Mouse (Mus musculus) lung, adult 2 months (tissue): ENCODE results near the gene Slc7a4. TPM values are rescaled to one million over a fixed set of nuclear protein-coding genes. Genes with fewer than 3 reads are reported as not detected.
"Not testable (repeated sequence)": the region's sequence is repeated elsewhere in the genome, so short reads cannot be mapped to it uniquely, and the experiment has no call there.

Source experiments
- DNase-seq: peaks from one replicate; pipeline ENCODE4 v3.0.0; 2022
- H3K4me1 ChIP-seq: fragments of 200-500 bp; 2 replicates; pipeline ENCODE4 v1.6.1; 2011; ENCODE audit warnings: low read length; ENCODE audit not compliant: control insufficient read depth, insufficient read depth
- H3K4me3 ChIP-seq: fragments of 200-500 bp; replicated peaks from 2 replicates; pipeline ENCODE3; 2011; ENCODE audit warnings: low read depth, mild to moderate bottlenecking, control low read depth, low read length; ENCODE audit errors: extremely low read depth
- CTCF ChIP-seq: fragments of 200-500 bp; IDR thresholded peaks from 2 replicates; pipeline ENCODE4 v1.5.1; 2011; ENCODE audit warnings: mild to moderate bottlenecking, low read length, control low read depth; ENCODE audit not compliant: insufficient read depth
- POLR2A ChIP-seq: fragments of 200-500 bp; IDR thresholded peaks from 2 replicates; pipeline ENCODE4 v1.6.1; 2011; ENCODE audit warnings: low read depth, mild to moderate bottlenecking, control low read depth, low read length, borderline replicate concordance; ENCODE audit errors: extremely low read depth
- WGBS: fragments of 180-500 bp; shearing (Covaris S2); methylation state at CpG from one replicate; pipeline ENCODE4 v1.1.7; 2018; 5-methylcytosine and 5-hydroxymethylcytosine counted together
- polyA plus RNA-seq: library from polyadenylated mRNA; depleted of rRNA; stranded (reverse); fragments of >200 nt; gene quantifications from 2 replicates; pipeline ENCODE4 v1.2.3, GENCODE M21; 2012

The Slc7a4 gene
- polyA plus RNA-seq, 1 experiment = 38.4 TPM

DNA sequence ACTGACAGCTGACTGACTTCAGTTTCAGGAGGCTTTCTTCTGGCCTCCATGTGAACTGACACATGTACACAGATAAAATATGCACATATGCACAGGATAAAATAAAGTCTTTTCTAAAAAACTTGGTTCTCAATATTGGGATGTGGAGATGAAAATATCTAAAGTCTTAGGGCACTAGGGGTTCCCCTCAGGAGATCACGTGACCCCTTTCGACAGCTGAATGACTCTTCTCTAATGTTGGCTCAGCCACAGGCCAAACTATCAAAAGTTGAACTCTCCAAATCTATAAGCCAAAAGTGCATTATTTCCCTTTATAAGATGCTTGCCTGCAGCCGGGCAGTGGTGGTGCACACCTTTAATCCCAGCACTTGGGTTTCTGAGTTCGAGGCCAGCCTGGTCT is 26.8 kb downstream of the Slc7a4 start:
- H3K4me1 ChIP-seq = no peaks in the 10 kb centered on the region
- 77% methylated on average over 4 of the region's 4 CpGs for WGBS
- TF ChIP-seq POLR2A = no peak
- no peak for TF ChIP-seq CTCF
- DNase-seq = no peak
- H3K4me3 ChIP-seq = no peak overlapping the region

DNA sequence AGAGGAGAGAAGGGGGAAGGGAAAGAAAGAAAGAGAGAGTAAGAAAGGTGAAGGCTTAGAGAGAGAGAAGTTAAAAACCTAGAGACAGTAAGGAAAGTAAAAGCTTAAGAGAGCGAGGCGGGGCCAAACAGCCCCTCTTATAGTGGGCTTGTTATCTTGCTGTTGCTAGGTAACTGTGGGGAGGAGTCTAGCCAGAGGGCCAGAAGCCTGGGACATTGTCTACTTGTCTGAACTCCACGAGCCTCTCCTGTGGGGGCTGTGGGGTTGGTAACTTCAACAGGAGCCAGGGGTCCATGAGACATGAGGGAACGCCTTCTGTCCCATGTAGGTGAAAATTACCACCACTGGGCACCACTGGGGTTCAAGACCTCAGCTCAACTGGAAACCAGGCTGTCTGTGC is 28.3 kb downstream of the Slc7a4 start:
- WGBS = 34% methylated on average over 4 of the region's 4 CpGs
- H3K4me1 ChIP-seq, DNase-seq, H3K4me3 ChIP-seq: not testable (repeated sequence)

DNA sequence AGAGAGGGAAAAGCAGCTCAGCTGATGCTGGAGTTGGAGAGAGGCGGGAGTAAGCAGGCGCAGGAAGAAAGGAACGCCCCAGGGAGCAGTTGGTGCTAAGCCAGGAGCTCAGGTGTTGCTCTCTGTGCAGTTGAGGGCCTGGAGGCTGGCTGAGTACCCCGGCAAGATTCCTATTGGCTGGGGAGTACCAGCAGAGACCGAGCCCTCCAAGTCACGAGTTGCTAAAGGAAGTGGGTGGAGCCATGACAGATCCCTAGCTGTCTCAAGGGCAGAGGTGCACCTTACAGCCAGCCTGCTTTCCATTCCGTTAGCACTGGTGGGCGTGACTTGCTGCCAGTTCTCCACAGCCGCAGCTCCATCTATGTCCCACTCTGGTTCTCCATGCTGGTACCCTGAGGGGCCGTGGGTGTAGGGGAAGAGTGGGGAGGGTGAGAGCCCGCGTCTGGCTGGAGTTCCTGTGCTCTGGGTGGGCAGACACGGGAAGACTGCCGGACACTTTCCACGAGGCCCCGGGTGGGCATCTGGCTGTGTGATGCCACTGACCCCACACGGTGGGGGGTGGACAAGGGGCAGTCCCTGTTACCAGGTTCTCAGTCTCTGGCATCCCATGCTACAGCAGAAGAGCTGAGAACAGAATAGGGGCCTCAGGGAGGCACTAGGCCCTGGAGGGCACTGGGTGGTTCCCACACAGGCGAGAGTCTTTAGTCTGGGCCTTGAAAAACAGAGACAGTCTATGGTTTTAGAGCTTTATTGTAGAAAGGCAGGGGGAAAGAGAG is 28.9 kb downstream of the Slc7a4 start:
- DNase-seq = peak; percentile 74
- TF ChIP-seq CTCF (no peak), POLR2A (peak; percentile 70; the same call in 1 of the 2 replicates)
- Histone ChIP-seq H3K4me3 (peak overlapping the region; percentile 4), H3K4me1 (no peaks in the 10 kb centered on the region)
- WGBS = 11% methylated on average over 18 of the region's 18 CpGs

DNA sequence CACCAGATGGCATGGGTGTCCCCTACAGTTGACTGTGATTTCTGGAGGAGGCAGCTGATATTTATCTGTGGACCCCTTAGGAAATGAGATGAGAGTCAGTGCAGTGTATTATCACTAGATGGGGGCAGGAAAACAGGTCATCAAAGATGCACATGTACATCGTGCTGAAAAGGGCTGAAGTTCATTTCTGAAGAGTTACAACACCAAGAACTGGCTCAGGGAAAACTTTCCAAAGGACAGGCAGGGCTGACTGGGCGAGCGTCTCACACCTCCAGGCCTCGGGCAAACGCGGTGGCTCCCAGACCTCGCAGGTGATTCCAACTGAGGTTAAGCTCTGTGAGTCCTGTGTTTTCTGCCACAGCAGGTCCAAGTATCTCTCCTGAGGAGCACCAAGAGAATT is 30.2 kb downstream of the Slc7a4 start:
- no peak for DNase-seq
- TF ChIP-seq CTCF = no peak
- 62% methylated on average over 7 of the region's 7 CpGs for WGBS
- Histone ChIP-seq H3K4me1 (no peaks in the 10 kb centered on the region), H3K4me3 (no peak overlapping the region)

DNA sequence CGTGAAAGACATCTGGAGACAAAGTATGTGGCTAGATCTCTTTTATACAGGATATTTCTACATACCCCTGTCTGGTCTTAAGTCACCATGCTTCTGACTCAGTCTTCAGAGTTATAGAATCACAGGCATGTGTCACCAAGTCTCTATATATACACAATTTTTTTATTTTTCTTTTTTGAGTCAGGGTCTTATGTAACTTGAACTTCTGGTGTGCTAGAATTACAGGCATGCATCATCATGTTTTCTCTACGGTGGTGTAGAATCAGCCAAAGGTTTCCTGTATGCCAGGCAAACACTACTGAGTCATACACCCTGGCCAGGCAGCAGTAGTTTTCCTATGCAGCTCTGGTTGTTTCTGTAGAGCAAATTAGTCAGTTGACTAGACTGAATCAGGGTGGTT is 40.4 kb downstream of the Slc7a4 start:
- WGBS = 65% methylated on average over 2 of the region's 2 CpGs
- no peak for DNase-seq
- no peaks in the 10 kb centered on the region for H3K4me1 ChIP-seq
- no peak for TF ChIP-seq POLR2A
- TF ChIP-seq CTCF = no peak
- no peak overlapping the region for H3K4me3 ChIP-seq

DNA sequence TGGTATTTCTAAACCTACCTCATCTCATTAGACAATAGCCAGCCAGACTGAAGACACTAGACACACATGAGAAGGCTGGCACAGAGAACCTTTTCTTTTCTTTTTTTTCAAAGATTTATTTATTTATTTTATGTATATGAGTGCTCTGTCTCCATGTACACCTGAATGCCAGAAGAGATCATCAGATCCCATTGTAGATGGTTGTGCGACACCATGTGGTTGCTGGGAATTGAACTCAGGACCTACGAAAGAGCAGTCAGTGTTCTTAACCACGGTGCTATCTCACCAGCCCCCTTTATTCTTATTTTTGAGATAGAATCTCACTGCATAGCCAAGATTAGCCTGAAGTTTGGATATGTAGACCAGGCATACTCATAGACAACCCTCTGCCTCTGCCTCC is 46.4 kb downstream of the Slc7a4 start:
- Histone ChIP-seq H3K4me1 (0 out of 2 replicates have a peak, but pooled peaks cover under 1% of the 10 kb centered on the region), H3K4me3 (no peak overlapping the region)
- no peak for TF ChIP-seq POLR2A
- no peak for TF ChIP-seq CTCF
- DNase-seq = no peak
- 93% methylated on average over 3 of the region's 3 CpGs for WGBS

DNA sequence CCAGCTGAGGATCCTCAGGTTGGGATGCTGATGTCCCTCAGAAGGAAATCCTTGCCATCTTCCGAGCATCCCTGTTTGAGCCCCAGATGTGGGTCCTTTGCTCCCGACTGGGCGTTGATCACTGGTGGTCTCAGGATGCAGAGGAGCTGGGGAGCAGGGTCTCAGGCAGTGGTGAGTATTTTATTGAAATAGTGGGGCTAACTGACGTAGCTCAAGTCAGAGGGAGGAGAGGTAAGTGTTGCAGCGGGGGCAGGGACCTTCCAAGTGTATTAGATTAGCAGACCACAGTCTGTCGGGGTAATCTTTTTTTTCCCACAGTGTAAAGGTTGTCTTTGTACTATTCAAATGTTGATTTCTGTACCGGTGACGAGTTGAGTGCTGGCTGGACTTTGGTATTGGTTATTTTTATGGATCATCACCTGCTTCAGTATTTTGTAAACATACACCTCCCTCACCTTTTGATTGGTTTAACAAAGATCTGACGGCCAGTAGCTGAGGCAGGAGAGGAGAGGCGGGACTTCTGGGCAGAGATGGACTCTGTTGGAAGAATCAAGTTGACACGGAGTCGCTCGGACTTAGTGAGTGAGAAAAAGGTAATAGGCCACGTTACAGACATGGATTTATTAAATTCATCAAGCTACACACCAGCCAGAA is 50.2 kb downstream of the Slc7a4 start:
- WGBS = 69% methylated on average over 14 of the region's 14 CpGs
- H3K4me3 ChIP-seq = no peak overlapping the region
- DNase-seq = no peak
- peaks cover 6% of the 10 kb centered on the region for H3K4me1 ChIP-seq
- no peak for TF ChIP-seq CTCF
- TF ChIP-seq POLR2A = no peak

DNA sequence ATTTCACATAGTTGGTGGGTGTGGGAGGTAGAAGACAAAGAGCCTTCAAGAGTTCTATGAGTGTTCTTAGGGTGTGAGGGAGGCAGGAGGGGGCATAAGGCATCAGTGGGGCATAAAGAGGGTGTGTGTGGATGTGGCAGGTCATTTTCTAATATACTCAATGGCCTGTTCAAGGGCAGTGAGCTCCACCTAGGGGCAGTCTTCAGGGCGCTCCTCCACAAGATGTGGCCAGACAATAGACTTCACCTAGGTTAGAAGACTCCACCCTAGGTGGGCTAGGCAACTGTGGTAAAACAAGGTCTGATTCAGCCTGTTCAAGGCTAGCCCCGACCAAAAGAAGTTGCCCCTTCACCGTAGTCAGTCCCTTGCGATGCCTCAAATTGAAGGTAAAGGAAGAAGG is 50.7 kb downstream of the Slc7a4 start:
- Histone ChIP-seq H3K4me1 (peaks cover 6% of the 10 kb centered on the region), H3K4me3 (no peak overlapping the region)
- DNase-seq = no peak
- WGBS = 52% methylated on average over 4 of the region's 4 CpGs
- TF ChIP-seq POLR2A (no peak), CTCF (0 out of 2 replicates have a peak, but pooled peaks have one; percentile 12)

DNA sequence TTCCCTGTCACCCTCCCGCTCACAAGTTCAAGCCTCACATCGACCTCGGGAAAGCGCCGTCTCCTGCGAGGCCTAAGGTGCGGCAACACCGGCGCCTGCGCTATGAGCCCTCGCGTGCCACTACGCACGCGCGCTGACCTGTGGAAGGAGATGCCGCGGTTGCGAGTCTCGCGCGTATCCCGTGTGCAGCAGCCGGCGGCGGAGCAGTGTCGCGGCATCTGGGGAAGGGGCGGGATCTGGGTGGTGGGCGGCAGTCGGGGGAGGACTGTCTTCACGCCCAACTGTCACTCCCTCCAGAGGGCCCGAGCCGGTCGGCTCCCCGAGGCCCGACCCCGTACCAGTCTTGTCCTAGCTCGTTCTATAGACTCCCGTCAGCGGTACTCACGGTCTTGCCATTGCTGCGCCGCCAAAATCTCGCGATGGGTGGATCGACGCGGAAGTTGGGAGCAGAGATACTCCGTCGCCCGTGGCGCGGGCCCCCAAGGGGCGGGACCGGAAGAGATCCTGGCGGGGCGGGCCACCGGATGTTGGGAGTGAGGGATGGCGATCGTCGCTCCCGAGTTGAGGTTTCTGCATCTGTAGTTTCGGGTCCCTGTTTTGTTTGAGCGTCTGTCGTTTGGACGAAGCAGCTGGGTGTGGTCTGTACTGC is 52.2 kb downstream of the Slc7a4 start, which contains the start of gene Thap7:
Gene Thap7, minus strand, starts transcription at position 497 of the 649 bp plus-strand sequence.
- H3K4me3 ChIP-seq = peak within 1 kb of the TSS; percentile 88
- H3K4me1 ChIP-seq = peaks cover 6% of the 10 kb centered on the region
- DNase-seq = peak; percentile 97
- under 1% methylated on average over 67 of the region's 67 CpGs for WGBS
- TF ChIP-seq CTCF (no peak), POLR2A (peak; percentile 93)
